Mouse (Mus musculus): Measurements from ENCODE around the gene Cass4. TPM values are rescaled to one million over a fixed set of nuclear protein-coding genes. Genes with fewer than 3 reads are reported as not detected.

Cass4 gene
- polyA plus RNA-seq, 1 experiment = 0.24 TPM

DNA sequence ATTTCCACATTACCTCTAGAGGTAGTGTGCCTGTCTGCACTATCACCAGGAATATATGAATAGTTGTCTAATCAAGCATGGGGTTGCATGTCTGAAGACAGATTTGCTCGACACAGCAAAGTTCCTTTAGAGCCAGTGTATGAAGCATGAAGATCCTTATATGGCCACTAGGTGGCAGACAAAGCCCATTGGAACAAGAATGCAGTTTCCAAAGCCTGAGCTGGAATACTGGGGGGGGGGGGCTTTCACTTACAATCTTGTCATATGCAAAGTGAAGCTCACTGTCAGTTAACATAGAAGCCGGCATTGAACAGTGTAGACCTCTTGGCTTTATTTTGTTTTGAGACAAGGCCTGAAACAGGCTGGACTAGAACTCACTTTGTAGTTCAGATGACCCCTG, 84.3 kb downstream of the Cass4 start:
- TF ChIP-seq POLR2AphosphoS2 (IDR thresholded peaks at IDR 0.05; ENCODE audit: insufficient read length, low read depth) (no peak), MYOG (IDR thresholded peaks at IDR 0.05; ENCODE audit: control insufficient read depth in 1 of 3, insufficient read depth in 1 of 3, insufficient read length in 2 of 3, low read depth in 2 of 3) (no peak), MAX (IDR thresholded peaks at IDR 0.05; ENCODE audit: low read depth) (no peak), REST (IDR thresholded peaks at IDR 0.05; ENCODE audit: insufficient read depth, insufficient read length) (no peak), MYOD1 (IDR thresholded peaks at IDR 0.05; ENCODE audit: control insufficient read depth in 1 of 3, insufficient read length in 2 of 3, low read depth in 2 of 3) (no peak), TCF3 (IDR thresholded peaks at IDR 0.05; ENCODE audit: insufficient read length, low read depth) (no peak), CEBPB (IDR thresholded peaks at IDR 0.05; ENCODE audit: insufficient read depth, poor library complexity, severe bottlenecking) (no peak), POLR2A (IDR thresholded peaks at IDR 0.05; ENCODE audit: insufficient read length, low read depth) (no peak), E2F4 (IDR thresholded peaks at IDR 0.05; ENCODE audit: insufficient read depth) (no peak), USF1 (IDR thresholded peaks at IDR 0.05; ENCODE audit: low read depth) (no peak), SRF (IDR thresholded peaks at IDR 0.05; ENCODE audit: control insufficient read depth, insufficient read length, low read depth) (no peak), TCF12 (IDR thresholded peaks at IDR 0.05; ENCODE audit: insufficient read depth, poor library complexity, severe bottlenecking) (no peak)
- Histone ChIP-seq H3K4me3 (no peak overlapping the region), H3K79me2 (ENCODE audit: control insufficient read depth, insufficient read depth) (no peaks in the 10 kb centered on the region), H3K27me3 (ENCODE audit: control insufficient read depth, insufficient read depth, insufficient read length) (peaks cover 13% of the 10 kb centered on the region), H3ac (ENCODE audit: control insufficient read depth, insufficient read length) (no peak overlapping the region), H3K4me2 (ENCODE audit: low read depth) (peak overlapping the region; percentile 57), H3K36me3 (ENCODE audit: control insufficient read depth, insufficient read depth) (no peaks in the 10 kb centered on the region)

DNA sequence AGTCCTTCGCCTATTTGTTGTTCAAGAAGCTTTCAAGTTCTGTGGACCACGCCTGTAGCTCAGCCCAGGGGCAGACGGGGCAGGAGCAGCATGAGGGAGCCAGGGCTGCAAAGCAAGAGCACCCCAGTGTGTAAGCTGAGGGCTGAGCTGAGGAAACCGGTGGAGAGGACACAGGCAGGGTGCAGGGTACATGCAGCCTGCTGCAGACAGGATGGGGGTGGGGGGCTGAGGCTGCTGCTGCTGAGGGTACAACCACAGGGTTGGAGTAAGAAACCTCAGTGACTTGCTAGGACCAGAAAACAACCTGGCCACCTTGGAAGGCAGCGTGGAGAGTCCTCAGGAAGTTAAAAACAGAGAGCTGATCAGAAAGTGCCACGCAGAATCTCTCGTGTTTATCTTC, 86.7 kb downstream of the Cass4 start:
- H3ac ChIP-seq (ENCODE audit: control insufficient read depth, insufficient read length) = no peak overlapping the region
- no peaks in the 10 kb centered on the region for H3K36me3 ChIP-seq (ENCODE audit: control insufficient read depth, insufficient read depth)
- no peaks in the 10 kb centered on the region for H3K79me2 ChIP-seq (ENCODE audit: control insufficient read depth, insufficient read depth)
- TF ChIP-seq SRF (IDR thresholded peaks at IDR 0.05; ENCODE audit: control insufficient read depth, insufficient read length, low read depth) = no peak
- no peak for TF ChIP-seq USF1 (IDR thresholded peaks at IDR 0.05; ENCODE audit: low read depth)
- TF ChIP-seq TCF12 (IDR thresholded peaks at IDR 0.05; ENCODE audit: insufficient read depth, poor library complexity, severe bottlenecking) = no peak
- no peak for TF ChIP-seq CEBPB (IDR thresholded peaks at IDR 0.05; ENCODE audit: insufficient read depth, poor library complexity, severe bottlenecking)
- no peak for TF ChIP-seq TCF3 (IDR thresholded peaks at IDR 0.05; ENCODE audit: insufficient read length, low read depth)
- no peak for TF ChIP-seq REST (IDR thresholded peaks at IDR 0.05; ENCODE audit: insufficient read depth, insufficient read length)
- TF ChIP-seq MAX (IDR thresholded peaks at IDR 0.05; ENCODE audit: low read depth) = no peak
- no peak for TF ChIP-seq E2F4 (IDR thresholded peaks at IDR 0.05; ENCODE audit: insufficient read depth)
- TF ChIP-seq MYOD1 (IDR thresholded peaks at IDR 0.05; ENCODE audit: control insufficient read depth in 1 of 3, insufficient read length in 2 of 3, low read depth in 2 of 3) = no peak
- TF ChIP-seq POLR2A (IDR thresholded peaks at IDR 0.05; ENCODE audit: insufficient read length, low read depth) = no peak
- no peak for TF ChIP-seq POLR2AphosphoS2 (IDR thresholded peaks at IDR 0.05; ENCODE audit: insufficient read length, low read depth)
- H3K4me3 ChIP-seq = no peak overlapping the region
- no peak overlapping the region for H3K4me2 ChIP-seq (ENCODE audit: low read depth)
- H3K27me3 ChIP-seq (ENCODE audit: control insufficient read depth, insufficient read depth, insufficient read length) = peaks cover 13% of the 10 kb centered on the region

DNA sequence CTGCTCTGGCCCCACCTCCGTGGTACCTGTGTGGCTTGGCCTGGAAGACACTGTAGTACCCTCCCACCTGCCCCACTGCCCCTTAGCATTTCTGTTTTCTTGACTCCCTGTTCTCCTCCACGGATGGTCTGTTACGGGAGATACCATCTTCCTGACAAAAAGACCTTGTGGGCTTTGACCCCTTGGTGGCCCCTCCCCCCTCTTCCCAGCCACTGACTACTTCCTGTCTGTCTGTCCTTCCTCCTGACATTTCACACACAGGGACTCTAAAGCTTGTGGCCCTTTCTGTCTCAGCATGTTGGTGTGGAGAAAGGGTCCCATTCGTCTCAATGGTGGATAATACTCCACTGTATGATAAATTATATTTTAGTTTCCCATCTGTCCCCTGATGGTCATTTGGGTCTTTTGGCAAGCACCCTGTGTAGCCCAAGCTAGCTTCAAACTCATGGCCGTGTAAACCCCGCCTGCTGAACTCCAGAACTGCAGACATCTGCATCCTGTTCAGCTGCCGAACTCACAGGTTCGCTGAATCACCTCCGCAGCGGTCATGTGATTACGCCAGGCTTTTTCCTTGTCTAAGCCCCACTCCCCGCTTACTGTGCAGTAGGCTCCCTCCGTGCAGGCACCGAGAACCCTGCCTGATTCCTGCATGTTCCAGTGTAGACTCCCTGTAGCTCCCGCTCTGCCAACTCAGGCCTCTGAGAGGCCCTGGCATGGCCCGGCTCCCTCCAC, 88.2 kb downstream of the Cass4 start:
- no peak for TF ChIP-seq E2F4 (IDR thresholded peaks at IDR 0.05; ENCODE audit: insufficient read depth)
- no peak for TF ChIP-seq MYOD1 (IDR thresholded peaks at IDR 0.05; ENCODE audit: control insufficient read depth in 1 of 3, insufficient read length in 2 of 3, low read depth in 2 of 3)
- TF ChIP-seq USF1 (IDR thresholded peaks at IDR 0.05; ENCODE audit: low read depth) = no peak
- no peak for TF ChIP-seq REST (IDR thresholded peaks at IDR 0.05; ENCODE audit: insufficient read depth, insufficient read length)
- no peak for TF ChIP-seq MAX (IDR thresholded peaks at IDR 0.05; ENCODE audit: low read depth)
- TF ChIP-seq TCF12 (IDR thresholded peaks at IDR 0.05; ENCODE audit: insufficient read depth, poor library complexity, severe bottlenecking) = no peak
- no peak for TF ChIP-seq MYOG (IDR thresholded peaks at IDR 0.05; ENCODE audit: control insufficient read depth in 1 of 3, insufficient read depth in 1 of 3, insufficient read length in 2 of 3, low read depth in 2 of 3)
- TF ChIP-seq POLR2AphosphoS2 (IDR thresholded peaks at IDR 0.05; ENCODE audit: insufficient read length, low read depth) = no peak
- no peak for TF ChIP-seq POLR2A (IDR thresholded peaks at IDR 0.05; ENCODE audit: insufficient read length, low read depth)
- no peak for TF ChIP-seq SRF (IDR thresholded peaks at IDR 0.05; ENCODE audit: control insufficient read depth, insufficient read length, low read depth)
- no peak for TF ChIP-seq CEBPB (IDR thresholded peaks at IDR 0.05; ENCODE audit: insufficient read depth, poor library complexity, severe bottlenecking)
- no peak for TF ChIP-seq TCF3 (IDR thresholded peaks at IDR 0.05; ENCODE audit: insufficient read length, low read depth)
- peaks cover 13% of the 10 kb centered on the region for H3K27me3 ChIP-seq (ENCODE audit: control insufficient read depth, insufficient read depth, insufficient read length)
- no peaks in the 10 kb centered on the region for H3K79me2 ChIP-seq (ENCODE audit: control insufficient read depth, insufficient read depth)
- no peak overlapping the region for H3ac ChIP-seq (ENCODE audit: control insufficient read depth, insufficient read length)
- H3K36me3 ChIP-seq (ENCODE audit: control insufficient read depth, insufficient read depth) = no peaks in the 10 kb centered on the region
- no peak overlapping the region for H3K4me2 ChIP-seq (ENCODE audit: low read depth)
- H3K4me3 ChIP-seq = no peak overlapping the region

Other genes with a start within 250 kb of the Cass4 start
- gene Mc3r, start 145.3 kb upstream of the Cass4 start, polyA plus RNA-seq (2012; fragmentation: generic; extraction: Trizol) = not detected
- gene Fam210b, start 48.2 kb upstream of the Cass4 start, polyA plus RNA-seq (2012; fragmentation: generic; extraction: Trizol) = 3.9 TPM
- 46.9 TPM for gene Aurka, start 23.3 kb upstream of the Cass4 start, polyA plus RNA-seq (2012; fragmentation: generic; extraction: Trizol)
- gene Cstf1, start 23.1 kb upstream of the Cass4 start, polyA plus RNA-seq (2012; fragmentation: generic; extraction: Trizol) = 28.3 TPM
- 49.8 TPM for gene Rtf2, start 46.8 kb downstream of the Cass4 start, polyA plus RNA-seq (2012; fragmentation: generic; extraction: Trizol)
- 0.17 TPM for gene Gcnt7, start 64.8 kb downstream of the Cass4 start, polyA plus RNA-seq (2012; fragmentation: generic; extraction: Trizol)
- gene Fam209, start 78.7 kb downstream of the Cass4 start, polyA plus RNA-seq (2012; fragmentation: generic; extraction: Trizol) = 0.08 TPM
- gene Tfap2c, start 155.8 kb downstream of the Cass4 start, polyA plus RNA-seq (2012; fragmentation: generic; extraction: Trizol) = not detected

All from myocyte (in vitro differentiated cells).